Mouse (Mus musculus): ENCODE data around the gene Tmem82.

Tmem82 gene

DNA sequence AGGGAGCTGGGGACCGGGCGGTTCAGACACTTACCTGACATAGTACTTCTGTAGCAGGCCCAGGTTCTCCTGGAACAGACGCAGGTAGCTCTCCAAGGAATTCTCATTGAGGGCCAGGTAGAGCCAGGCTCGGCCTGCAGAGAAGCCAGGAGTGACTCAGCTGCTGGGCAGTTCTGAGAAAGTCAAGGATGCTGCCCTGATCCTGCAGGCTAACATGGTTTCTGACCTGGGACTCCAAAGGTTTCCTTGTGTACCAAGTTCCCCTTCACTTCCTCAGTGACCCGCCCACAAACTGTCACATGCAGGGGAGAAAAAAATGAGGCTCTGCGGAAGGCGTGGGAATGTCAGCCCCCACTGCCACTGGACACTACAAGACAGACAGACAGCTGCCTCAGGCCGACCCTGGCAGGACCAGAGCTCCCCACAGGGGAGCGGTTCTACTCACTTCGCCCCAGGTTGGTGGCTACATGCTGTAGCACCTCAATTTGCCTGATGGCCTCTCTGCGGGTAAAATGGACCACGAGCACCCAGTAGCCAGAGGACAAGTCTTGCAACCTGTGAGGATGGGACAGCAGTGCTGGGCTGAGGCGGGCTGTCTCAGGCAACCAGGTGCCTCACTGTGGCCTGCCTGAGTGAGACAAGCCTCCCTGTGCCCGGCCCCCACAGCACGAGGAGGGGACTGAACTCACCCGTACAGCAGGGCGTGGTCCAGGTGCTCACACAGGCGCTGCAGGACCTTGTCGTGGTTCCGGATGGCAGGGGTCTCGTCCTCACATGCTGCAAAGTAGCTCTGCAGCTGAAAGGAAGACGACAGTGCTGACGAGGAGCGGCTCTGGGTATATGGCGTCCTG lies 23.8 kb upstream of the Tmem82 start:
- no peak for DNase-seq (ENCODE audit: low spot score in 2 of 2)

DNA sequence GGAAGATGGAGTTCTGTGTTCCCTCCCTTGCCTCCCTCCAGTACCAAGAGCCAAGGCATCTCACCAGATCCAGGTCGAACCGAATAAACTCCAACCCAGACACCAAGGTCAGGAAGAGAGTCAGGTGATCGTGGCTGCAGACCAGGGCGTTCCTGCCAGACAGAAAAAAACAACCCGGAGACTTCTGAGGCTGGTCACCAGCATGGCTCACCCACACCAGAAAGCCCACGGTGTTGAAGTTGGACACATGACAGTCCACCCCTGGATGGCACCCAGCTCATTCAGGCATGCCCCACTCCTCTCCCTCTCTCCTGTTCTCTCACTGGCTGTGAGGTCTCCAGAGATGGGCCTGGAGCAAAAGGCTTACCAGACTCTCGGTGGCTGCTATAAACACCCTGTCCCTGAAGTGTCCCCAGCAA lies 22.9 kb upstream of the Tmem82 start:
- no peak for DNase-seq (ENCODE audit: low spot score in 2 of 2)

DNA sequence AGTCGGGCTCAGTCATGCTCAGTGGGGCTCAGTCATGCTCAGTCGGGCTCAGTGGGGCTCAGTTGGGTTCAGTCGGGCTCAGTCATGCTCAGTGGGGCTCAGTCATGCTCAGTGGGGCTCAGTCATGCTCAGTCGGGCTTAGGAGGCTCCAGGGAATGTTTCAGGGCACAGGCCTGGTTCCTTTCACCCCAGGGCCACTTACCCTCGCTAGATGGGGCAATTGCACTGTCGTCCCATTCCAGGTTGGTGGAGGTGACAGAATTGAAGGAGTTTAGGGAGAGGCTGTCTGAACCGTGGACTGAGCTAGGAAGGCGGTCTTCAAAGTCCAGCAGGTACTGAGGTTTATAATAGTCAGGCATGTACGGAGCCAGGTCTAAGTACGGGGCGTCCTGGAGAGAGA lies 21.0 kb upstream of the Tmem82 start:
- DNase-seq (ENCODE audit: low spot score in 2 of 2) = no peak

DNA sequence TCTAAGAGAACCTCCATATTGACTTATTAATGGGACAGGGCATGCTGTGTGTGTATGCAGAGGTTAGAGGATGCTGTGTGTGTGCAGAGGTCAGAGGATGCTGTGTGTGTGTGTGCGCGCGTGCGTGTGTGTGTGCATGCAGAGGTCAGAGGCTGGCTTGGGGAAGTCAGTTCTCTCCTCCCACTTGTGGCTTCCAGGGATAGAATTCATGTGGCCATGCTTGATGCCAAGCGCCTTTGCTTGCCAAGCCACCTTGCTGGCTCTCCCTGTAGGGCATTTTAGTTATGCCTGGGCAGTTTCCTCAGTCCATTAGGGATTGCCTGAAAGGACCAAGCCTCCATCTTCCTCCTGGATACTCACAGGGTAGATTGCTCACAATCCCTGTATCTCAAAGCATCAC lies 18.3 kb upstream of the Tmem82 start:
- DNase-seq (ENCODE audit: low spot score in 2 of 2) = no peak

DNA sequence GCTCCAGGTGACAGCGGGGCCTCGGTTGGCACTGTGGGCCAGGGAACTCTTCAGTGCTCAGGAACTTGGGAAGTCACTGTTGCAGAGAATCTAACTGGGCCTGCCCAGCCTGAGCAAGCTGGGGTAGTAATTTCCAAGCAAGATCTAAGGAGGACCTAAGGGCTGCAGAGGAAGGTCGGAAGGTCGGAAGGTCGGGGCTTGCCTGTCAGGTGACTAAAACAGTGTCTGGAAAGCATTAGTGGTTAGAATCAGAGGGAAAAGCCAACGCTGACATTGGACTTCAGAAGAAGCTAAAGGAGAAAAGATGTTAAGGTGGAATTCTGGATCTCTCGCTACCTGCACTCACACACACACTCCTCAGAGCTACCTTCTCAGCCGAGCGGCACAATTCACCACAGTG lies 17.6 kb upstream of the Tmem82 start:
- no peak for DNase-seq (ENCODE audit: low spot score in 2 of 2)

DNA sequence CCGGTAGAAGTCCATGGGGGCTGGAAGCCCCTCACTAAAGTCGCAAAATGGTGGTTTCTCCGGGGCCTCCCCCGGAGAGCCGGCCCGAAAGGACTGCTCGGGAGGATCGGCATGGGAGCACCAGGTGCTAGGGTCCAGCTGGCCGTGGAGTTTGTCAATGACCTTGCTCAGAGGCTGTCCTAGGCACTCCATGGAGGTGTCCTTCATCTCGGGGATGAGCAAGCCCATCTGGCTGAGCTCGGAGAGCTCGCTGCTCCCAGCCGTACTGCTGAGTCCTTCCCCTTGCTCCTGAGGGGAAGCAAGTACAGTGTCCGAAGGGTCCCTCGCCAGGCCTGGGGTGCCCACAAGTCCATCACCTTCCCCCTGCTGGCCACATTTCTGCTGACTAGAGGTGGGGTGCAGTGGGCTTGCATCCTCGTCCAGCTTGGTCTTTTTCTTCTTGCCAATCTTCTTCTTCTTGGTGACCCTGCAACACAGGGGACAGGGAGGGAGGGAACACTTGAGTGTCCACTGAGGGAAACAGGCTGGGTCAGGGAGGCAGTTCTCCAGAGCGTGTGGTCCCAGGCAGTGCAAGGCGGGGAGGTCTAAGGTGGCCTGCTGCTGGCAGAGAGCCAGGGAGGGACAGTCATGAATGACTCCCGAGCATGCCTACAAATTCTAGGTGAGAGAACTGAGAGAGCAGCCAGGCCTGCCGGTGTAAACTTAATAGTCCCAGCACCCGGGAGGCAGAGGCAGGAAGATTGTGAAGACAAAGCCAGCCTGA lies 13.9 kb upstream of the Tmem82 start:
- DNase-seq (ENCODE audit: low spot score in 2 of 2) = no peak

DNA sequence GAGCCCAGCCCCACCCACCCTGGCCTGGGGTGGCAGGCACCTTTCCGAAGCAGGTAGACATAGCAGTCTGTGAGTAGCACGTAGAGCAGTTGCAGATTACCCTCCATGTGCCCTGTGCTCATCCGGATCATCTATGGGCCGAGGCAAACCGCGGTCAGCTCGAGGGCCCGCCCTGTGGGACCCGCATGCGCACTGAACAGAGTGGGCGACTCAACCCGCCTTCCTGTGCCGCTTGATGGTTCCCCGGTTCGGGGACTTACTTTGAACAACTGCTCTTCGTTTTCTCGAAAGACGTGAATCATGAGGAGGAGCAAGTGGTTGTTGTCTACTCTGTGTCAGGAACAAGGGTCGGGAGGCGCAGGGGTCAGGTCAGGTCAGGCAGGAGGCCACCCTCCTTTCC lies 12.8 kb upstream of the Tmem82 start:
- DNase-seq (ENCODE audit: low spot score in 2 of 2) = no peak

DNA sequence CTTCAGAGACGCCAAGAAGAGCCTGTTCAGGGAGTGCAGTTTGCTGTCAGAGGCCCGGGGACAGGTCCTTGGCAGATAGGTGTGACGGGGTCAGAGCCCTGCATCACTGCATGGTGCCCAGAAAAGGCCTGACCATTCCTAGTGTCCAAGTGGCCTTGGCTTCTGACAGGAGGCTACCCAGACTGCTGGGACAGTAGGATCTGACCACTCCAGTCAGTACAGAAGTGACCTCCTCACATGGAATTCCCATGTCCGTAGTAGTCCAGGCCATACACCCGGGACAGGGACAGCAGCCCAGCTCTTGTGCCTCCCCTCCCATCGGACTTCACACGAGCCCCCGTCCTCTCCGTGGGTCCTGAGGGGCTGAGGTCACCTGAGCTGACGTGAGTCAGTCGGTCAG lies 11.6 kb upstream of the Tmem82 start:
- DNase-seq (ENCODE audit: low spot score in 2 of 2) = no peak

DNA sequence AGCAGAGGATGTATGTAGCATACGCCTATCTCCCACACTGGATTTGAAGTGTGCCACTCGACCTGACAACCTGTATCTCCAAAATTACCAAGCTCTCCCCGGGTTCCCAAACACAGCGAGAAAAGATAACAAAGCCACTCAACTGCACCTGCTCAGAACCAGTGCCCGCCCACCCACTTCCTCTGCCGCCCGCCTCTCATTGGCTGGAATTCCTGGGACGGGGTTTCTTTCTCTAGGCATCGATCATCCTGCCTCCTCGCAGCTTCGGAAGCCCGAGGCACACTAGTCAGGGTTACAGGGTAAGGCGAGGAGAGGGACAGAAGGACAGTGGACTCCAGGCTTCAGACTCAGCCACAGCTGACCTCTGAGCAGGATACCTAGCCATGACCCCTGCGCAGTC lies 10.2 kb upstream of the Tmem82 start:
- DNase-seq (ENCODE audit: low spot score in 2 of 2) = no peak

DNA sequence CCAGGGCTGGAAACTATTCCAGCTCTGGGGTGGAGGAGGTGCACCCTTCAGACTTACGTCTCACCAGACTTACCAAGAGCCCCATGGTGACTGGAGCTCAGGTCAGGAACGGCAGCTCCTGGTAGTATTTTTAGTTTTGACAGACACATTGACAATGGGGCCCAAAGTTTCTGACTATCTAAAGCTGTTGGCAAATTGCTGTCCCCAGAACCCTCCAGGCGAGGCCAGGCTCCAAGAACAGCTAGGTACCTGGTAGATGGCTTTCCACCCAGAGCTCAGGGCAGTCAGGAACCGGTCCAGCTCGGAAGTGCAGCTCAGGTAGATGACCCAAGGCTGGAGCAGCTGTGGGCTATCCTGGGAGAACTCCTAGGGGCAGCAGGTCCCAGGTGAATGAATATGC lies 9.1 kb upstream of the Tmem82 start:
- DNase-seq (ENCODE audit: low spot score in 2 of 2) = no peak

DNA sequence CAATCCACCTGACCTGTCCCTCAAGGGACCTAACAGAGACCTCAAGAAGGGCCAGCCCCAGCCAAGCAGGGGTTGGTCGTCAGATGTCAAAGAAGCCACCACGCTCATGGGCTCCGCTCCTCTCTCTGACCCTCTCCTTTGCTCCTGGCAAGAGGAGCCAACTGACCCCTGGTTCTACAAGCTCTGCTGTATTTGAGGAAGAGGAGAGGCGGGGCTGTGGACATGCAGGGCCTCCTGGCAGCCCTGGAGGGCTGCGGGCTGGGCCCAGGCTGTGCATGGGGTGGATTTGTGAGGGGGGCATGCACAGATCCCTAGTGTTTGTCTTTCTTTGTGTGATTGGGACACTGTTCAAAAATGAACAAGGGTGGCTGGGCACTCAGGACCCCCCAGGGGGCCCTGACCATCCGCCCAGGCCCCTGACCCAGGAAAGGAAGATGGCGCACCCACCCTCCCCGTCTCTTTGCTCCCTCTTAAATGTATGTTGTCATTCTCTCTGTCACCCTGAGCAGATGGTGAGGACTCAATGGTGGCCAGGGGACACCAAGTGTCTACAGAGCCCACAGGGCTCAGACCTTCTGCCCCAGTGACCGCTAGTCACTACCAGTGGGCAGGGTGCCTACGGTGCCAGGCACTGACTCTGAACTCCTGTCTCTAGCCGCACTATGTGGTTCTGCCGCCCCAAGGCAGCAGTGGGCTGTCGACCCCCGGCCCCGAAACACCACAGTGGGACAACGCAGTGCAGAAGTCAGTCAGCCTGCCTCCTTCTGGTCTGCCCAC lies 7.5 kb upstream of the Tmem82 start:
- no peak for DNase-seq (ENCODE audit: low spot score in 2 of 2)

DNA sequence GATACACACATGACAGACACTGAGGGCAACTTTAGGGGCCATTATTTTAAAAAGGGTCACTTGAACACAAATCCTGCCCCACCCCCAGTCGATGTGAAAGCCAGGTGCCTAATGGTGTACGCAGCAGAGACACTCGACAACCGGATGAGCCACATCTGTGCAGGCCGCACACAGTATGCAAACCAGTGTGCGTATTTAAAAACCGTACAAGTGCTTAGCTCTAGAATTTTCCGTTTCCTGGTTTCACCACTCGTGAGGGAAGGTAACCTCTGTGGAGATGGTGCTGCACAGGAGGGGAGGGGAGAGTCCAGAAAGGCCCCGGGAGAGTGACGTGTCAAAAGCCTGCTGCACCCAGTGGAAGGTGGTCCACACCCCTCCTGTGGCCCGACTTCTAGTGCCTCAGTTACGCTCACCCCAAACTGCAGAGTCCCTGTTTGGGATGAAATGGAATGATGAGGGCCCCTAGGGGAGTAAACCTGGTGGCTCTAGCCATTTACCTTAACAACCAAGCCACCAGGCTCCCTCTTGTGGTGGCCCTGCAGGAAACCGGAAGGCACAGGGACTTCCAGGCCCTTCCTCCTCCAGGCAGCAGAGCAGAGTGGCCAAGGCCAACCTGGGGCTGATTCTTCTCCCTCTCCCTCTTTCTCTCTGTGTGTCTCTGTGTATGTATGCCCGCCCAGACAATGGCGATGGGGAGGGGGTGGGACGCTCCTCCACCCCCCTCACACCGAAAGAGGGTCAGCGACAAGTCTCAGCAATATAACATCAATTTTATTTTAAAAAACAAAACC lies 6.7 kb upstream of the Tmem82 start:
- DNase-seq (ENCODE audit: low spot score in 2 of 2) = peak; percentile 47 to 49

DNA sequence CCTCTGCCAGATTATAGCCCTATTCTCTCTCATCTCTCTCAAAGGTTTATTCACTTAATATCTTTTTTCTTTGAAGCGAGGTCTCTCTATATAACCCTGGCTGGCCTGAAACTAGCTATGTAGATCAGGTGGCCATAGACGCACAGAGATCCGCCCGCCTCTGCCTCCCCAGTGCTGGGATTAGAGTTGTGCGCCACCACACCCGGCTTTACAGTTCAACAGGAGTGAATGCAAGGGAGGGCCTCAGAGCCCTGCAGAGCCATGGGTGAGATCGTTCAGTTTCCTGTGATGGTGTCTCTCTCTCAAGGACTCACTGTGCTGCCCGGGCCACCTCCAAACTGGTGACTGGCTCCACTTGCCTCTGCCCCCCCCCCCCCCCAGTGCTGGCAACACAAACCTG lies 5.7 kb upstream of the Tmem82 start:
- no peak for DNase-seq (ENCODE audit: low spot score in 2 of 2)

DNA sequence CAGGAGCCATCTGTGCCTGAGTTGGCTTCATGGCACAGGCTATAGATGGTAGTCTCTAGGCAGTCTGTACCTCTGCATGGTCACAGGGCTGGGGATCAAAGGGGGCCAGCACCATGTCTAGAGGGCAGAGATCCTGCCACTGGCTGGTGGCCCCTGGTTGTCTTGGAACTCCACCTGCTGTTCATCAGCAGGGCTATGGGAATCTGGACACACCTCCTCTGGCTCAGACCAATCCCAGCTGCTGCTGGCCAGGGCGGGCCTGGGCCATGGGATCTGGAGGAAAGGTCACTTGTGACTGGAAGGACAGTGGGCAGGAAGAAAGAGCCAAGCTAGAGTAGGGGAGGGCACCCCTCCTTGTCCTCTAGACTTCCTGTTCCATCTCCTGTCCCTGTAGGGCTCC lies 5.2 kb upstream of the Tmem82 start, which contains the start of gene Slc25a34:
TSS of gene Slc25a34 (minus strand) at position 156 of the 400 bp plus-strand sequence.
- DNase-seq (ENCODE audit: low spot score in 2 of 2) = no peak

DNA sequence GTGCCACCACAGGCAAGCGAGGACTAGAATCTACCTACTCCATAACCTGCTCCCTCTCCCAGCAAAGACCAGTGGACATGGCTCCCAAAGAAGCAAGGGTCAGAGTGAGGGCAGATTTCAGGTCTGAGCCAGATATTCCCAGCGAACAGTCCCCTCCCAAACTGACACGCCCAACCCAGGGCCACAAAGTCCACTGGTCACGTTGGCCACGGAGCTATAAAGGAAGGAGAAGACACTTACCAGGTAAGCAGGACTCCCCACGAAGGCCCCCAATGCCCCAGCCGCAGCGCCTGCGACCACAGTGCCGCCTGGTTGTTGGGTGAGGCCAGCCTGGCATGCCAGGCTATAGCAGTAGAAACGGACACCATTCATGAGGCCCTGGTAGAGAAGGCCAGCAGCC lies 4.6 kb upstream of the Tmem82 start:
- no peak for DNase-seq (ENCODE audit: low spot score in 2 of 2)

DNA sequence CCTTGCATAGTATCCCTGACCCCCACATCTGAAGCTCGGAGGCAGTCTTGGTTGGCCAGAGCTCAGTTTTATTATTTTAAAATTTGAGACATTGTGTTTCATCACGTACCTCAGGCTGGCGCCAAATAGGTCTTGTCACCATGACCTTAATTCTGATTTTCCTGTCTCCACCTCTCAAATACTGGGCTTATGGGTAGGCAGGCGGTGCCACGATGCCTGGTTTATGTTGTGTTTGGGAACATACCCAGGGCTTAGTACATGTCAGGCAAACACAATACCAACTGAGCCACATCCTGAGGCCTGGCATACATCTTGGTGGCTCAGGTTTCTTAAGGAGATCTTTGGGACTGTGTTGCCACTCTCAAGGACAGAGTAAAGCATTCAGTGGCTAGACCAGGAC lies 4.1 kb upstream of the Tmem82 start:
- DNase-seq (ENCODE audit: low spot score in 2 of 2) = no peak

DNA sequence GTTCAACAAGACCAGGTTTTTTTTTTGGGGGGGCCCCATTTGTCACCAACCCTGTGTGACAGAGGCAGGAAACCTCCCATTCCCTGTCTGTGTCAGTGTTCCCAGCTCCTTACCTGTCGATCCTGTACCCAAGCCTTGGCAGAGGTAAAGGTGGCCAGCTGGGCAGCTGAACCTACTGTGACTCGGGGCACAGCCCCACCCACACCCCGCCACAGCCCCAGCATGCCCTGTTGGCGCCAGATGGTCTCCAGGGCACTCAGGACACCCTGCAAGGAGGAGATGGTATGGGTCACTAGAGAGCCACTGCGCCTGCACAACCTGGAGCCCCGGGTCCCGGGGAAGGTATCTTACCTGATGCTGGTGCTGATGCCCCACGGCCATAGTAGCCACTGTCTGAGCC lies 3.7 kb upstream of the Tmem82 start:
- no peak for DNase-seq (ENCODE audit: low spot score in 2 of 2)

DNA sequence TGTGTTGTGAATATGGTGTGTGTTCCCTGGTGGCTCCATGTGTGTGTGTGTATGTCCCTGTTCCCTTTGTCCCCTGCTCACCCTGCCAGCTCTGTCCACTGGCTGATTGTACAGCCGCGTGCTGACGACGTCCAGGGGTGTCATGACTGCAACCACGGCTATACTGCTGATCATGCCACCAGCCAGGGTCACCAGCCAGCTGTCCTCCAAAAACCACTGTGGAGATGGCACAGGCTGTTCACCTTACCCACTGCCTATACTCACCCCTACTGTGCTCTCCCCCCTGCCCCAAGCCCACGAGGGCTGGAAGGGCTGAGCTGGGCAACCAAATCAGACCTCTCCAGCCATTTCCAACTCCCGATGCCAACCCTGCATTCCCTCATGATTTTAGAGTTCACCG lies 2.9 kb upstream of the Tmem82 start:
- DNase-seq (ENCODE audit: low spot score in 2 of 2) = no peak

DNA sequence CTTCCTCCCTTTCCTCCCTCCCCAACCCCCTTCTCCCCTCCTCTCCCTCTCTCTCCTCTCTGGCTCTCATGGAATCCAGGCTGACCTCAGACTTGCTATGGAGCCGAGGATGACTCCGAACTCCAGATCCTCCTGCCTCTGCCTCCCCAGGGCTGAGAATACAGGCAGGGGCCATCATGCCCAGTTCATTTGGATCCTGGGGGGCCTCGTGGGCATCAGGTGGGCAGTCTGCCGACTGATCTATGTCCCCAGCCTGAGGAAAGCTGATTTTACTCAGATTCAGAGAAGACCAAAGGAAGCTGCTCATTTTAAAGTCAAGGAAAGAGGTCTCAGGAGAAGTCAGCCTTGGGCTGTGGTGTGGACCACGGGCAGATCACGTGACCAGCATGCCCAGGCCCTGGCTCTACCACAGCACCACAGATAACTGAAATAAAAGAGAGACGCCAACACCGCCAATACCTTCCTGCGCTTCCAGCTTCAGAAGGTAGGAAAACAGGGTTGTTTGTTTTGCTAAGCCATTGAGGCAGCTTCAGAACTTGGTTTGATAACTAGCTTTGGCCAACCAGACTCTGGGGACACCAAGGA lies 958 bp upstream of the Tmem82 start:
- DNase-seq (ENCODE audit: low spot score in 2 of 2) = no peak

DNA sequence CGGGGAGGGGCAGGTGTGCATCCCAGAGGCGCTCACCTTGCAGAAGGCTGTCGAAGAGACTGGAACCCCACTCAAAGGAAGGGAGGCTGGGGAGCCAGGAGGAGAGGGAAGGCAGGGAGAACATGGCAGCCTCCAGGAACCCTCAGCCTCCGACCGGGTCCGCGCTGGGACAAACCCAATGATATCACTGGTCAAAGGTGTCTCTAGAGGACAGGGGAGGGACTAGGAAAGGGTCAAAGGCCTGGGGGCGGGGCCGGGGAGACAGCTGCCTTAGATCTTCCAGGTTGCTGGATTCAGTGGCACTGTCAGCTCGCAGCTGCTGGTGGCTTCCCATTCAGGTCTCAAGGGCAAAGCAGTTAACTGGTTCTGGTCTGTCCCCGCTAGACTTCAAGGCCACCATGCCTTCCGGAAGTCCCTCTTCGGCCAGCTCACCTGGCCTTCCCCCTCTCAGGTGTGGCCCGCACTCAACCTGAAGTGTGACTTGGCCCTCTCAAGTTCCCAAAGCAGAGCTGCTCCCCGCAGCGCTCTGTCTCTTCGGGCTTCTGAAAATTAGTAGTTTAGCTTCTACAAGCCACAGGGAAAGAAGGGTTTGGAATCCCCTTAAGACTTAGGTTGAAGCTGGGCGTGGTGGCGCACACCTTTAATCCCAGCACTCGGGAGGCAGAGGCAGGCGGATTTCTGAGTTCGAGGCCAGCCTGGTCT lies 419 bp downstream of the Tmem82 start:
- no peak for DNase-seq (ENCODE audit: low spot score in 2 of 2)

DNA sequence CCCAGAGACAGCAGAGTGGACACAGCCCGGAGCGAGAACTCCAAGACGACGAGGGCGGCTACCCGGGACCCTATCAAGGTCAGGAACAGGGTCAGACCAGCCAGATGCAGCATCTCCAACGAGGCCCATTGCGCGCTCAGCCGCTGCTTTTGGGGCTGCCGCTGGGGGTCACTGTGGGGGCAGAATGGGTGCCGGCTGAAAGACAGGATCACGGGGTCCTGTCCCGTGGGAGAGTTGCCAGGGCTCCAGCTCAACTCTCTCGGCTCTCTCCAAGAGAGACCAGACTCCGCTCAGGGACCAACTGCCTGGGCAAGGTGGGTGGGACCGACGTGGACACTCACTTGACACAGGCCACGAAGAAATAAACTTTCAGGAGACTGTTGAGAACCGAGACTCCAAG lies 1.1 kb downstream of the Tmem82 start:
- DNase-seq (ENCODE audit: low spot score in 2 of 2) = peak; percentile 44 to 54
